Mouse (Mus musculus) liver, postnatal 0 days (tissue): ENCODE measurements around the gene Pmel.

Experiments
- CTCF ChIP-seq: sonication (generic); IDR thresholded peaks from 2 replicates; pipeline ENCODE4 v1.5.1; 2016; ENCODE audit warnings: antibody characterized with exemption, low read depth
- EP300 ChIP-seq: IDR thresholded peaks from 2 replicates; pipeline ENCODE4 v1.6.1; 2016; ENCODE audit warnings: antibody characterized with exemption, low read depth, mild to moderate bottlenecking

DNA sequence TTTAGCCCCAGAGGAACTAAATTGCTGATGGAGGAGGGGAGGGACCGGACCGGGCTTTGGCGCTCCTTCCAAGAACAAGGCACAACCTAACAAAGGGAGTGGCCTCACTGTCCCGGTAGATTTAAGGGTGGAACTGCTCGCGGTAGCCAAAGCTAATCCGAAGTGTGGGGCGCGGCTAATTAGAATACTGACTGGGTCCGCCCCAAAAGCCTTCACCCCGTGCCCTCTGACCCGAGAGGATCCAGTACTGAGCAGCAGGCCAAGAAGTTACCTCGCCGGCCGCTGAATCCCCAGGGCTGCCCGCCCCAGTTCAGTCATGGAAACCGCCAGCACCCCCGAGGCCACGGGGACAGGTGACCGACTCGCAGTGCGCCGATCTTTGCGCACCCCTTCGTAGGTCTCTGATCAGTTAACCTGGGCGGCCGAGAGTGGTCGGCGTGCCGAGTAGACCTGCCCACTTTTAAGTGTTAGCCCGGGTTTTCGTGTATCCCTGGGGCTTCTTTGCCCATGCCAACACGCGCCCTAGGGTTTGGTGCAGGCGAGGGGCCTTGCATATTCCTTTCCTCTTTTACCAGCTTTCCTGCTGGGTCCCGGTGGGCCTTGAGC lies 43.8 kb downstream of the Pmel start, which contains the start of gene Pym1:
- TF ChIP-seq CTCF (no peak), EP300 (no peak)
